In genomic region chr13:115132435-115132834, GRCm38 (mm10) we compare ENCODE assay signal across 12 mouse cellular contexts. TPM values are rescaled to one million over a fixed set of nuclear protein-coding genes. Genes with fewer than 3 reads are reported as not detected.
DNase-seq lines count a peak whose midpoint lies in the region; ATAC-seq lines count a peak whose summit lies in the region.
"Had no signal": no experiment of that assay in that cellular context is flagged by ENCODE, and none has a peak within 500 bp of the region (broad histone marks: within the 10 kb centered on the region; RNA-seq: fewer than 3 reads in every experiment).

No protein-coding gene starts in this region.

- H3K4me3 ChIP-seq in heart, embryonic 13.5 days = no peak overlapping the region
- H3K4me3 ChIP-seq in embryonic facial prominence, embryonic 12.5 days = no peak overlapping the region
- H3K4me3 ChIP-seq: forebrain, embryonic 13.5 days; limb, embryonic 10.5 days had no signal

- intact Hi-C loops in heart, postnatal 14 days (cut with DNase I) = no loop called here

- no peaks in the 10 kb centered on the region for H3K9me3 ChIP-seq in heart, embryonic 13.5 days
- H3K9me3 ChIP-seq in embryonic facial prominence, embryonic 12.5 days = no peaks in the 10 kb centered on the region
- H3K9me3 ChIP-seq: forebrain, embryonic 13.5 days; limb, embryonic 10.5 days had no signal

- H3K27me3 ChIP-seq in heart, embryonic 13.5 days (replicated peaks) = no peaks in the 10 kb centered on the region
- no peaks in the 10 kb centered on the region for H3K27me3 ChIP-seq in embryonic facial prominence, embryonic 12.5 days
- H3K27me3 ChIP-seq: forebrain, embryonic 13.5 days had no signal

- H3K36me3 ChIP-seq in heart, embryonic 13.5 days = no peaks in the 10 kb centered on the region
- H3K36me3 ChIP-seq in embryonic facial prominence, embryonic 12.5 days = no peaks in the 10 kb centered on the region
- H3K36me3 ChIP-seq: limb, embryonic 10.5 days had no signal

- WGBS in heart, embryonic 13.5 days = 11% methylated on average over 5 of the region's 5 CpGs
- WGBS in embryonic facial prominence, embryonic 12.5 days = 8% methylated on average over 5 of the region's 5 CpGs

- no peak for ATAC-seq in heart, embryonic 13.5 days (ENCODE audit: extremely low read depth, insufficient number of reproducible peaks, low FRiP score, low TSS enrichment)
- no peak for ATAC-seq in embryonic facial prominence, embryonic 12.5 days (ENCODE audit: insufficient number of reproducible peaks, insufficient read depth, low FRiP score, low TSS enrichment)
- ATAC-seq: CD4-positive, CD25-positive, alpha-beta regulatory T cell, adult 4 months; forebrain, embryonic 13.5 days had no signal

- peak overlapping the region; percentile 20 for H3K4me2 ChIP-seq in heart, embryonic 13.5 days
- H3K4me2 ChIP-seq in embryonic facial prominence, embryonic 12.5 days (replicated peaks) = 0 out of 2 replicates have a peak overlapping the region, but pooled peaks have one; percentile 13
- H3K4me2 ChIP-seq: forebrain, embryonic 13.5 days had no signal

- H3K9ac ChIP-seq in heart, embryonic 13.5 days = no peak overlapping the region
- H3K9ac ChIP-seq in embryonic facial prominence, embryonic 12.5 days = no peak overlapping the region
- H3K9ac ChIP-seq: forebrain, embryonic 13.5 days had no signal

- peak overlapping the region; percentile 33 for H3K27ac ChIP-seq in heart, embryonic 13.5 days (replicated peaks)
- H3K27ac ChIP-seq in embryonic facial prominence, embryonic 12.5 days = peak overlapping the region; percentile 30; the same call in 1 of the 2 replicates
- H3K27ac ChIP-seq: forebrain, embryonic 13.5 days; limb, embryonic 10.5 days had no signal

- DNase-seq in heart, postnatal 14 days = no peak
- peak; percentile 51 for DNase-seq in Muller cell, postnatal 12 days (ENCODE audit: inconsistent ontology term)
- peak; percentile 39 for DNase-seq in kidney, postnatal 10 days
- DNase-seq in left cerebral cortex, adult 18-20 months (ENCODE audit: low spot score in 2 of 2) = no peak
- DNase-seq in gastrocnemius, adult 18-20 months (ENCODE audit: low spot score) = no peak
- no peak for DNase-seq in cerebellum, adult 11-12 months
- DNase-seq: right cerebral cortex, adult 18-20 months had no signal

- H3K4me1 ChIP-seq in heart, embryonic 13.5 days = peaks cover 14% of the 10 kb centered on the region
- no peaks in the 10 kb centered on the region for H3K4me1 ChIP-seq in embryonic facial prominence, embryonic 12.5 days
- H3K4me1 ChIP-seq: forebrain, embryonic 13.5 days; limb, embryonic 10.5 days had no signal

RNA-seq across cellular contexts. Expression of gene Itga1, which starts 30.7 kb away (rescaled TPM):
- polyA plus RNA-seq in heart, embryonic 13.5 days (2015; fragmentation: Nextera tagmentation; extraction: Ambion mirVana) = 22.5 and 26.2 TPM in 2 replicates
- 10 to 100 TPM; 63.3 to 64.1 TPM for total RNA-seq in heart, postnatal 14 days (2021)
- polyA plus RNA-seq in embryonic facial prominence, embryonic 12.5 days (2016; fragmentation: Nextera tagmentation; extraction: Ambion mirVana) = 3.4 and 3.8 TPM in 2 replicates
- 1 to 10 TPM; 5.6 to 6.7 TPM for total RNA-seq in left cerebral cortex, adult 18-20 months (2021)
- 1 to 10 TPM; 8.0 to 8.4 TPM for total RNA-seq in gastrocnemius, adult 18-20 months (2021)

RNA-seq across cellular contexts. Expression of gene Gm49395, which starts 30.7 kb away (rescaled TPM):
- polyA plus RNA-seq in heart, embryonic 13.5 days (2015; fragmentation: Nextera tagmentation; extraction: Ambion mirVana) = 7.8 and 9.5 TPM in 2 replicates
- 10 to 100 TPM; 10.7 to 14.7 TPM for total RNA-seq in heart, postnatal 14 days (2021)
- polyA plus RNA-seq in embryonic facial prominence, embryonic 12.5 days (2016; fragmentation: Nextera tagmentation; extraction: Ambion mirVana) = 2.4 and 2.5 TPM in 2 replicates
- total RNA-seq in left cerebral cortex, adult 18-20 months (2021) = 1 to 10 TPM; 3.4 to 3.7 TPM
- total RNA-seq in gastrocnemius, adult 18-20 months (2021) = 1 to 10 TPM; 1.5 to 1.6 TPM

RNA-seq across cellular contexts. Expression of gene Pelo, which starts 42.4 kb away (rescaled TPM):
- polyA plus RNA-seq in heart, embryonic 13.5 days (2015; fragmentation: Nextera tagmentation; extraction: Ambion mirVana) = 7.4 and 7.9 TPM in 2 replicates
- total RNA-seq in heart, postnatal 14 days (2021) = 10 to 100 TPM; 18.6 to 19.3 TPM
- polyA plus RNA-seq in embryonic facial prominence, embryonic 12.5 days (2016; fragmentation: Nextera tagmentation; extraction: Ambion mirVana) = 6.2 and 6.3 TPM in 2 replicates
- 10 to 100 TPM; 20.9 to 23.1 TPM for total RNA-seq in left cerebral cortex, adult 18-20 months (2021)
- total RNA-seq in gastrocnemius, adult 18-20 months (2021) = 10 to 100 TPM; 10.3 to 11.1 TPM

Comparison
In these comparisons a context has a peak if more than half of its experiments do, and no peak if none do; other contexts are left out.
1. DNase-seq: peak in Muller cell, postnatal 12 days (single experiment) and kidney, postnatal 10 days (single experiment); none in heart, postnatal 14 days (0 of 2), left cerebral cortex, adult 18-20 months (0 of 2), gastrocnemius, adult 18-20 months (single experiment) and cerebellum, adult 11-12 months (single experiment).
2. RNA of gene Itga1, which starts 30.7 kb away (total RNA-seq): 63.3 to 64.1 TPM in heart, postnatal 14 days; 8.0 to 8.4 TPM in gastrocnemius, adult 18-20 months and 5.6 to 6.7 TPM in left cerebral cortex, adult 18-20 months; every median in the first group is over 4 times any median in the second.